Mouse (Mus musculus) ES-E14 (cell line): ENCODE data around the gene Kcnd3.

Experiments
- CHD2 ChIP-seq: IDR thresholded peaks from 2 replicates; pipeline ENCODE4 v1.6.1; 2014; ENCODE audit warnings: mild to moderate bottlenecking, low read depth, low read length, inconsistent platforms
- HCFC1 ChIP-seq: IDR thresholded peaks from 2 replicates; pipeline ENCODE4 v1.6.1; 2012; ENCODE audit warnings: low read length, inconsistent platforms, borderline replicate concordance; ENCODE audit not compliant: insufficient read depth
- MAFK ChIP-seq: IDR thresholded peaks from 2 replicates; pipeline ENCODE4 v1.6.1; 2014; ENCODE audit warnings: mild to moderate bottlenecking, low read depth, low read length, inconsistent platforms; ENCODE audit not compliant: insufficient read depth
- ZC3H11A ChIP-seq: IDR thresholded peaks from 2 replicates; pipeline ENCODE4 v1.6.1; 2012; ENCODE audit warnings: low read depth, mild to moderate bottlenecking, inconsistent platforms, low read length, borderline replicate concordance
- ZNF384 ChIP-seq: IDR thresholded peaks from 2 replicates; pipeline ENCODE4 v1.6.1; 2012; ENCODE audit warnings: low read depth, low read length, inconsistent platforms

- TF ChIP-seq CHD2: no peak
- no peak for TF ChIP-seq ZNF384
- no peak for TF ChIP-seq ZC3H11A
- TF ChIP-seq MAFK: no peak
- TF ChIP-seq HCFC1: no peak
These were observed 94.5 kb downstream of the Kcnd3 start for GRCm38 (mm10) chr3:105546611-105547071.
